Mouse (Mus musculus) heart, postnatal 36 days (tissue): Measurements from ENCODE around the gene Milr1. TPM values are rescaled to one million over a fixed set of nuclear protein-coding genes. Genes with fewer than 3 reads are reported as not detected.
"Not testable (repeated sequence)": the region's sequence is repeated elsewhere in the genome, so short reads cannot be mapped to it uniquely, and the experiment has no call there.

ENCODE experiments used
- DNase-seq, 2 experiments: peaks; one replicate each; pipeline ENCODE4 v3.0.0; 2021 to 2022
- intact Hi-C: fragments of 180-260 bp; cut with DNase I; formaldehyde crosslinking; loops from one replicate; pipeline ENCODE4 v1.15.1; 2025
- total RNA-seq, 2 experiments: library from RNA; stranded (reverse); gene quantifications; 2 replicates each; pipeline ENCODE4 v1.2.3; 2021

The Milr1 gene
- total RNA-seq, 2 experiments from 2014 or later: 0.97 to 1.0 TPM

DNA sequence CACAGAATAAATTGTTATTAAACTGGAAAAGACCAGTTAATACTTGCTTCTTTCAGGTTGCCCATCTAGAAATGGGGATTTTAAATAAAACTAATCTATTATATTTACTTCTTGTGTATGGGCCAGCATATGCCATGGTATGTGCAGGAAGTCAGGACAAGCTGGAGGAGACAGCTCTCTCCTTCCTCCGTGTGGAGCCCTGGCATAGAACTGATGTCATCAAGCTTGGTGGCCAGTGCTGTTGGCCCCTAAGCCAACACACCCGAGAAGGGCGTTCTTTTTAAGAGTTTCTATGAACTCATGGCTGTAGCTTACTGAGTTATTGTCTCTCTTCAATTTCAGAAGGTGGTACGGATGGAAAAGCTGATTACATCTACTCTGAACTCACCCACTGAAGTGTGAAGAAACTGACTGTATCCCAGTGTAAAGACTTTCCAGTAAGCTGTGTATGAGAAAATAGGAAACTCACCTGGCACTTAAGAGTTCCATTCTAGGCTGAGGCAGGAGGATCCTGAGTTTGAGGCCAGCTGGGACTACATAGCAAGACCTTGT is 15.7 kb downstream of the Milr1 start:
- intact Hi-C loops: no loop called here
- no peak for DNase-seq

DNA sequence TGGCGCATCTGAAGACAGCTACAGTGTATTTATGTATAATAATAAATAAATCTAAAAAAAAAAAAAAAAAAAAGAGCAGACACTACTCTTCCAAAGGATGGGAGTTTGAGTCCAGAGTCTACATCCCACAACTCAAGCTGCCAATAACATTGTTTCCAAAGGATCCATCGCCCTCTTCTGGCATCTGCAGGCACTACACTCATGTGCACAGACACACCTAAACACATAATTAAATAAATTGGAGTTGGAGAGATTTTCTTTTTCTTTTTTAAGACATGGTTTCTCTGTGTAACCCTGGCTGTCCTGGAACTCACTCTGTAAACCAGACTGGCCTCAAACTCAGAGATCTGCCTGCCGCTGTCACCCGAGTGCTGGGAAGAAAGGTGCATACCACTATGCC is 16.5 kb downstream of the Milr1 start:
- DNase-seq: no peak
- intact Hi-C loops: no loop called here

DNA sequence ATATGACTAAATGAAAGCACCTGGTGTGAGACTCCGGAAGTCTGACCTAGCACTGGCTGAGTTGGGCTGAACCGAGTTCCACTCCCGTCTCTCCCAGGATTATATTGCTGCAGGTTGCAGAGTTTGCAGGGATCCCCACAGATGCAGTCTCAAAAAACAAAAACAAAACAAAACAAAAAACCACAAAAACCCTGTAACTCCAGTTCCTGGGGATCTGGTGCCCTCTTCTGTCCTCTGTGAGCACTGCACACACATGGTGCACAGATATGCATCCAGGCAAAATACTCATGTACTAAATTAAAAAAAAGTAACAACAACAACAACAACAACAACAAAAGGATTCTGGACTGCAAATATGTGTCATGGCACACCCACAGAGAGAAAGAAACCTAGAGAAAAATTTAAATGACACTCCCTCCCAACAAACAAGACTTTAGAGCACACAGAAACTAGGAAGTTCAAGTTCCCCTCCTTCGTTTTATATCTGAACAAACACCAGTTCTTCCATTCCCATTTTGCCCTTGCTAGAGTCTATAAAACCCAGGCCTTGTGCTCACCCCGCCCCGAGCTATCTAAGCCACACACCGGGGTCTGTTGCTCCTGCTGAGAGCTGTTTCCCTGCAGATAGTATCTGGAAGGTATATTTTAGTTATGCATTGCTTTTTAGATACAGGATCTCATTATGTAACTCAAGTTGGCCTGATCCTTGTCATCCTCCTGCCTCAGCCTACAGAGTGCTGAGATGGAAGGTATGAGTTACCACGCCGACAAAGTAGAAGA is 19.4 kb downstream of the Milr1 start:
- DNase-seq: no peak
- intact Hi-C loops: loop anchor here (10.0 kb wide), 1 partner anchor 256 kb away; no protein-coding TSS in a partner anchor

DNA sequence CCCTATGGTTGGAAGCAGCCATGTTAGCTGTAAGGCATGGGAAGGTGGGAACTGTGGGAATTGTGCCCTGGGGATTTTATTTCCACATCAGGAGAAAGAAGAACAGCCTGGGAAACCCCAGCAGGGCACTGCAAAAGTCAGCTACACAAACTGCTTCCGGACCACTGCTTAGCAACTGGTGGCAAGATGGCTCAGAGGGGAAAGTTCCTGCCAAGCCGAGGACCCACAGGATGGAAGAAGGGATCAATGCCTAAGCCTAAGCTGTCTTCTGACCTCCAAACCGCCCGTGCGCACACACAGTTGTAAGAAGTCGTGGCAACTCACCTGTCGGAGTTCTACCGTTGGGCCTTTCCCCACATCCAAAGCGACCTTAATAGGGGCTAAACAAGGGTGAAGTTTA is 22.0 kb downstream of the Milr1 start:
- DNase-seq: no peak
- intact Hi-C loops: loop anchor here (10.0 kb wide), 1 partner anchor 258 kb away; no protein-coding TSS in a partner anchor

DNA sequence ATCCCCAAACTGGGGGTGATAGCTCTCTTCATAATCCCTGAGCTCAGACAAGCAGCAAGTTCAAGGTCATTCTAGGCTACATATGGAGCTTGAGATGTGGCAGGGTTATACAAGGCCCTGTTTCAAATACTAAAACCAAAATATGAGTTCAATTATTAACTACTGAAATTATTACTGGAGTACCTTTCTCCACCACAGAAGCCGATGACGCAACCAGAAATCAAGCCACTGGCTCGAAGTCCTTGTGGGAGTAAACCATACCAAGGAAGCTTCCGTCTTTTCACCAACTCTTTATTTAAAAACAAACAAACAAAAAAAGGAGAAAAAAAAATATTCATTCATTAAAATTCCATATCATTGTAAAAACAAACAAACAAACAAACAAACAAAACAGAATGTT is 25.9 kb downstream of the Milr1 start:
- no peak for DNase-seq
- intact Hi-C loops: loop anchor here (10.0 kb wide), 1 partner anchor 262 kb away; no protein-coding TSS in a partner anchor

DNA sequence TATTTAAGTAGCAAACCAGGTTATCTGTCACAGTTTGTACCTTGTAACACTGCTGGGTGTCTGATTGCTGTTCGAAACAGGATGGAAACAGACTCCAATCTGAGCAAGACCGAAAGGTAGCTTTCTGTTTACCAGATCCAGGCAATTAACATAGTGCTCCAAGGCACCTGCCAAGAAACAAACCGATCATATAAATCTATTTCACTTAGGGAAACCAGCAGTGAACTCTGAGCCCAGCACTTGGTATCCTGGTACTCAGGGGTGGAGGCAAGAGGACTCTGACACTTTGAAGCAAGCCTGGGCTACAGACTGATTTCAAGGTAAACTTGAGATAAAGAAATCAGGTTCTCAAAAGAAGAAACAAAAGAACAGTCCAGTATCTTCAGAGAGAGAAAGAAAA is 26.4 kb downstream of the Milr1 start:
- intact Hi-C loops: loop anchor here (10.0 kb wide), 1 partner anchor 263 kb away; no protein-coding TSS in a partner anchor
- no peak for DNase-seq

DNA sequence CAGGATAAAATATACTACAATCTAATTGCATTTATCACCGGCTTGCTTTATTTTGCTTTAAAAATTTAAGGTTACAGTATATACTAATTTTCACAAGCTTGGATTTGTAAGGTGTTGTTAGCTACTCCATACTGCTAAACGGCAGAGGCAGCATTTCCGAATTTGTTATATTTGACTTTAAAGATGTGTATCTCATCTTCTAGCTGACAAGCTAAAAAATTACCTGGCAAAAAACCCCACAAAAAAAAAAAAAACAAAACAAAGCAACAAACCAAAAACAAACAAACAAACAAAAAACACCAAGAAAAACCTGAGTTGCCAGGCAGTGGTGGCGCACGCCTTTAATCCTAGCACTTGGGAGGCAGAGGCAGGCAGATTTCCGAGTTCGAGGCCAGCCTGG is 27.1 kb downstream of the Milr1 start:
- intact Hi-C loops: loop anchor here (10.0 kb wide), 1 partner anchor 263 kb away; no protein-coding TSS in a partner anchor
- no peak for DNase-seq

DNA sequence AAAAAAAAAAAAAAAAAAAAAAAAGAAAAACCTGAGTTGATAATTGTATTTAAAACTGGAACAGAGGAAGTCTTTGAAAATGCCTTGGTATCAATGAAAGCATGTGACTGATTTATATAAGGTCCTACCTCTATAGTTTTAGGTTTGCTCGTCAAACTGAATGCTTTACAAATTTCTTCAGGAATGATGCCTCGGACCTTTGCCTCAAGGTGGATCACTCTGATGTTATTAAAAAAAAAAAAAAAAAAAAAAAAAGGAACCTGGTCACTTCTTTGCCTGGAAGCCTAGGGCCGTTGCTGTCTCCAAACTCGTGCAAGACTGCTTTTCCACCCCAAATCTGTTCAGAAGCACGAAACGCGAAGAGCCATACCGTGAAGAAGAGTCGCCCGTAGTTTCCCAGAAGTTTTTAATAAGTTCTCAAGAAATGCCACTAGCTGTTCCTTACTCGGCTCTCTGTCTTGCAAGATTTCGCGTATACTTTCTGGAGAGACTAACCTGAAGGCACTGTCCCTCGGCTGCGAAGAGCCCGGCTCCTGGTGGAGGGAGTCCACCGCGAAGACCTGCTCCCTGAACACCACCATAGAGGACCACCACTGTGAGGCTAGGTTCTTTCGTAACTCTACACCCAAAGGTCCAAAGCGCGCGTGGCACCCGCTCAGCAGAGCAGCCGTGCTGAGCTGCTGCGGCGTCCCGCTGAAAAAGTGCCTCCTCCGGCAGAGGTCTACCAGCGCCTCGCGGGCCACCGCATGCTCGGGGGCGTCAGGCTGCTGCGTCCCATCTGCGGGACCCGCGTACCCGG is 27.8 kb downstream of the Milr1 start:
- no peak for DNase-seq
- intact Hi-C loops: loop anchor here (10.0 kb wide), 1 partner anchor 264 kb away; no protein-coding TSS in a partner anchor

DNA sequence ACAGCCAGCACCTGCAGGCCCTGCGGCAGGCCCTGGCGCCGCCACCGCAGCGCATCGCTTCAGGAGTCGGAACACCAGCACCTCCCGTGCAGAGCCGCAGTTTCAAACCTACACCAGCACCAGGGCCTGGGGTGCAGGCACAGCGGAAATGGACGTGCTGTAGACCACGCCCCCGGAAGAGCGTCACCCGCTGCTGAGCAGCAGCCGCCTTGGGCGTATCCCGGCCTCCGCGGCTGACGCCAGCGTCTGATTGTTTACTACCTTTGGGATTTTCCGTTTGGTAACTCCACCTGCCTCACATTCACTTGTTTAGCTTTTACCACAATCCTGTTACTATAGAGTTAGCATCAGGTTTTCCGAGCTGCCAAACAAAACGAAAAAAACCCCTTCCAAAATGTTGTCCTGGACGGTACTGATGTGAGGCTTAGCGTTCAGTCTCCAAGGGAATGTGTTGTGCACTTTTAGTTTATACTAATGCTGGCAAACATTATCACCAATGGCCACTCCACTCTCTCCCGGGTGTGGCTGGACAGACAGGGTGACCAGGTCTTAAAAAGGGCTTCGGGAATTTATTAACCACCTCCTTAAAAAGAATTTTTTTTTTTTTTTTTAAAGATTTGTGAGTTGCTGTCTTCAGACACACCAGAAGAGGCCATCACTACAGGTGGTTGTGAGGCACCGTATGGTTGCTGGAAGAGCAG is 28.5 kb downstream of the Milr1 start, which contains the start of gene Polg2:
Gene Polg2 (minus strand): TSS at position 150 of the 701 bp plus-strand sequence.
- intact Hi-C loops: loop anchor here (10.0 kb wide), 1 partner anchor 265 kb away; no protein-coding TSS in a partner anchor
- DNase-seq: peak; percentile 90 to 93

DNA sequence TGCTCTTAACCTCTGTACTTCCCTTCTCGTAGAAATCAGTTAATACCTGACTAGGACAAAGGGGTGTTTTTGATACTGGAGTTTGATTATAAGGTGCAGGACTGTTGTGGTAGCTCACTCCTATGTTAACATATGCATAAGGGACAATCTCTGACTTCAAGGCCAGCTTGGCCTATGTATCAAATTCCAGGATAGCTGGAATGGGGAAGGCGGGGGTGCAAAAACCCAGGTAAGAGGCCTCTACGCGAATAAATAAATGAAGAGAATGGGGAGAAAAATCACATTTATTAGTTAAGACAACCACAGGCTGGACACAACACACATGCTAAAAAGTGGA is 29.0 kb downstream of the Milr1 start:
- intact Hi-C loops: no loop called here
- no peak for DNase-seq

DNA sequence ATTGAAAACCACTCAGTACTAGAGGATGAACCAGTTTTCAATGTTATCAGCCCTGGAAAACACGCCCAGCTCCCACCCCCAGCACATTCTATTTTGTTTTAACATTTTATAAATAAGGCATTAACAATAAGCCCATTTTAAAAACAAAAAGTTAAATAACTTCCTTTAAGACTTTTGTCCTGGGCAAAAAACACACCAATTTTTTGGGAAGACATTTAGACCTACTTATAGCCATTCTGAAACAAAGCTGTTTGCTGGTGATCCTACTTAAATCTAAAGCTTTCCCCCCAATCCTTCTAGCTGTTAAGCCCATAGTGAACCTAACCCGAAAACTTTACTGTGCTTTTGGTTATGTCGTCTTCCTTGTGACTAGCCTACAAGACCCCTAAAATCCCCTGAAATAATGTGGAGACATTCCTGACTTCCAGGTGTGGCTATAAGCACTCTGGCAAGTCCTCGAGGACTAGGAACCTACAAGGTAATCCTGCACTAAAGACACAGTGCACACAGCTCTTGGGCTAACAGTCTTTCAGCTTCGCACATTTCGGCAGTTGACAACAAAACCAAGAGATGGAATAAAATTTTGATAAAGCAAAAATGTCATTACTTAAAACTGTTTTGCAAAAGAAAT is 29.7 kb downstream of the Milr1 start:
- no peak for DNase-seq
- intact Hi-C loops: no loop called here

DNA sequence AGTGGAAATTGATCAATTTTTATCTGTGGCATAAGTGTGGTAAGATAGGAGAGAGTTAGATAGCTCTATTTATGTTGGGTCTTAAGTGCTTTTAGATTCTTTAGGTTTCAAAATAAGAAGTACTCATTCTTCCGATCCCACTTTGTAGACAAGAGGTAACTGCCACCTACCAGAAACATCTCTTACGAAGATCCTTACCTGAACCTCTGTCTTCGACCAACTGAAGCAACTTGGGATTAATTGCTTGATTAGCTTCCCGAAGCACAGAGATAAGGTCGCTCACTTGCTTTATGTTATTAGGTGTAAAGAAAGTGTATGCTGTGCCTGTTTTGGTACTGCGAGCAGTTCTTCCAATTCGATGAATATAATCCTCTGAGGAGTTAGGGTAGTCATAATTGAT is 31.2 kb downstream of the Milr1 start:
- intact Hi-C loops: not testable (repeated sequence)

DNA sequence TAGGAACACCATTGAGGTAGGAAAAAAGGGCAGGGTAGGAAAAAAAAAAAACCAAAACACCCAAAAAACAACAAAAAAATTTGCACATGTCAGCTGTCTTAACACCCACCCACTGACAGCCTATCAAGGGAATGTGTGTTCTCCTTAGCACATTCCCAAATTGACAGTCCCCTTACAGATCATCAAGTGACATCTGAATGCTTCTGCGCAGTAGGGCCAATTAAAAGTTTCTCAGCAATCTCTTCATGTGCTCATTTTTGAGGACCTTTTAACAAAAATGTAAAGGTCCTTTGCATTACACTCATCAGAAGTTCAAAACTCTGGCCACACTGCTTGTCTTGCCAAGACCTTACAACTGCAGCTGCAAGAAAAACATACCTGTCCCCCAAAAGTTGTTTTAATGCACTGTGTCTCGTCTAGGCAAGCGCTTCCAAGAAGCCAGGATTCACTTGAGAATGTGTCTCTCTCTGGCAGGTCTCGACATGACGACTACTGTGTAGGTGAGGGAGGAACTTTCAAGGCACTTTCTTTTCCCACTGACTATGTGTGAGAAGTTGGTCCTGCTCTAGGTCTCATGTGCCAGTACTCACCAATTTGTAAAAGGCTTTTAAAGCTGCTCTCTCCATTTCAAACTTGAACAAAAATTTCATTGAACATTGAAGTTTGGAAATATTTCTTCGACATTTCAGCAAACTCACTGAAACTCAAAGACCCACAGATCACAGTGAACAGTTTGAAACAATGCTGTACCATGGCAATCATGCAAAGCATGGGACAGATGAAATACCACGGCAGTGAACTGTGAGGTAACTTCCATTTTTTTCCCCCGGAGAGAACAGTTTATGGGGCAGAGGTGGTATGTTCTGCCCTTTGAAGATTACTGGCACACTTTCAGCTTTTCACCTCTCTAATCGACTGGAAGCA is 32.1 kb downstream of the Milr1 start:
- no peak for DNase-seq
- intact Hi-C loops: no loop called here

More for the DNA sequence above, 31.2 kb downstream of the Milr1 start:
- not testable (repeated sequence) for DNase-seq

DNA sequence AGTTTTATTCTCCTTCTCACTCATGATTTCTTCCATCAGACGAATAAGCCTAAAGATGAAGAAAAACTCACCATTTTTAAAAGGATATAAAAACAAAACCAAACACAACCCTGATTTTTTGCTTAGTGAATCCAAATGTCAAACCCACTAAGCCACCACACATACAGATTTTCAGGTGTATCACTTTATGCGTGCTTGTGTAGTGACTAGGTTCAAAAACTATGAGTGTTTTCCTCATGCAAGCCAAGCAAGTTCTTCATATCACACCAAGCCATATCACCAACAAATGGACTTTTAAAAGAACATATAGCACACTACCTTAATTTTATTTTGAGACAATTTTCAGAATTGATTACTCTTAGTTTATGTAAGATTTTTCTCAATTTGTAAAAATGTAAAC is 33.5 kb downstream of the Milr1 start:
- intact Hi-C loops: no loop called here
- no peak for DNase-seq

DNA sequence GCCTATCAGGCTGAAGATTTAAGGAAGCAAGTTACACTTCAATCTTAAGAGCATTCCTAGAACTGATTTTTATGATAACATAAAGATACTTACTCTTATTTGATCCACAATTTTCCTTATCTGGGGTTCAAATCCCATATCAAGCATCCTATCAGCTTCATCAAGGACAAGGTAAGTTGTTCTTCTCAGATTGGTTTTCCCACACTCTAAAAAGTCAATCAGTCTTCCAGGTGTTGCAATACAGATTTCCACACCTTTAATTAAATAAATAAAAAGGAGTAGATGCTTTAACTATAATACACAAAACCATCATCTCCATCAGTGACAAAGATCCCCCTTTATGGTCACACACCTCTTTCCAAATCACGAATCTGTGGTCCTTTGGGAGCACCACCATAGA is 34.0 kb downstream of the Milr1 start:
- no peak for DNase-seq
- intact Hi-C loops: no loop called here

DNA sequence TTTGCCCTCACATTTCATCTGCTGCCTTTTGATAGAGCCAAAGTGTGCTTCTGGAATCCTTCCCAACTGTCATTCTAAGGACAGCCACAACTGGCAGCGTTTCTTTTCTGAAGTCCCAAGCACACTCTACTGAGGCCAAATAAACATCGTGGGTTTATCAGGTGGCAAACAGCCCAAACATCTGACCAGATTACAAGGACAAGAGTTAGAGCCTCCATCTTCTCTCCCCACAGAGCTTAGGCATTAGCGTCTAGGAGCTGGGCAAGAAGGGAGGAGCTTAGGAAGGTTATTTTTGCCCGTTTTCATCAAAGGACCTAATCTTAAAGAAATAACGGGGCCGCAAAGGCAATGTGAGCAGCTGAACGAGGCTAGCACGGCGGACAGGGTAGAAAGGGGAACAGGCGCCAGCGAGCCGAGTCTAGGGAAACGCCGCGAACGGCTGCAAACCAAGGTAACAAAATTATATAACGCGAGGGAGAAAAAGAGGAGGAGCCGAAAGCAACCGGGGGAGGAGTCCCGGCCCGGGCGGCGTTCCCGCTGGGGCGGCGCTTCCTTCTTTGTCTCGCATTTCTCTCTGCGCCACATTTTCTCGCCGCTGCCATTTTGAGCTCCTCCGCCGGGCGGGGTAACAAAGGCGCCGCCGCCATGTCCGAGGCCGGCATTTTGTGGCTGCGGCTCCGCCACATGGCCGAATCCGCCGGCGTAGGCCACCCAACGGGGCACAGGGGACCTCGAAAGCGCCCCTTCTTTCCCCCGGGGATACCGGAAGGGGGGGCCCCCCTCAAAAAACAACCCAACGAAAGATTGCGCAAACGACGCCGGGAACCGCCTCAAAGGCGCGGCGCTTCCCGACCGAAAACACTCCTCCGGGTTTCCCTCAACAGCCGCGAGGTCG is 36.4 kb downstream of the Milr1 start:
- intact Hi-C loops: loop anchor here (2.0 kb wide), 1 partner anchor 133 kb away; the partner anchor contains the start of gene Smurf2
- peak; percentile 91 to 93 for DNase-seq

DNA sequence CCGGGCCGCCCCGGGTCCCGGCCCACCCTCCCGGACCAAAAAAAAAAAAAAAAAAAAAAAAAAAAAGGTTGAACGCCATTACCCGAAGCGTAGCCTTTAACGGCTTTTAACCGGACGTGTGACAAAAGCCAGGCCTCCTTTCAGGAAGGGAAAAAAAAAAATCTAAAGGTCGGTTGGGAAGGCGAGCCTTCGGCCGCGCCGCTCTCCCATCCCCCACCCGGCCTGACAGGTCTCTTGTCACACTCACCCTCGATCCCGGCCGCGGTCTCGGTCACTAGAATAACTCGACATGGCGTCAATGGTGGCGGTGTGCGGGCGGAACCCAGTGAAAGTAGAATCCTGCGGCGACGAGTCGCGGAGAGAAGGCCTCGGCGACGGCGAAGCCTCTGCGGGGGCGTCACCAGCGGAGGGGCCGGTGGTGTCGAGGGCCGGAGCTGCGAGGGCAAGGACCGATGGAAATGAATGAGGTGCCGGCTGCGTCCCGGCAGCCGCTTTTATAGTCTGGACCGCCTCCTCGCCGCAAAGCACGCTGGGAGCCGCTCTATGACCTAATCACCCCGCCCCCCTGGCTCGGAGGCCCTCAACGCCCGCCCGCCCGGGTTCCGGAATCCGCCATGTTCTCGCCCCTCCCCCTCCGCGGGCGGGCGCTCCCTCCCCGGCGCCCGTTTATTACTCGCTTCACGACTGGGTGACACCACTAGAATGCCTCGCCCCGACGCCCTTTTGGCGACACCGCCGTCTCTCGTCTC is 37.2 kb downstream of the Milr1 start:
- intact Hi-C loops: loop anchor here (2.0 kb wide), 1 partner anchor 133 kb away; the partner anchor contains the start of gene Smurf2
- peak; percentile 99 for DNase-seq
